Mouse (Mus musculus): ENCODE measurements around the gene Baiap2l1. TPM values are rescaled to one million over a fixed set of nuclear protein-coding genes. Genes with fewer than 3 reads are reported as not detected.
A peak's percentile ranks its signal among the peaks of the same experiment; 100 is the strongest.

Gene Baiap2l1
- polyA plus RNA-seq, 2 experiments: 7.4 to 9.2 TPM

- Histone ChIP-seq H3K27me3 (ENCODE audit: control insufficient read depth, insufficient read depth, low read length) (no peaks in the 10 kb centered on the region), H3K4me1 (ENCODE audit: control insufficient read depth, insufficient read depth, low read length) (no peaks in the 10 kb centered on the region), H3K4me2 (replicated peaks; ENCODE audit: low read depth, low read length, severe bottlenecking) (no peak overlapping the region), H3K36me3 (ENCODE audit: control insufficient read depth, insufficient read depth, low read length) (no peaks in the 10 kb centered on the region), H3K9me3 (ENCODE audit: control insufficient read depth, low read length) (no peaks in the 10 kb centered on the region), H3K27ac (replicated peaks; ENCODE audit: low read depth, low read length) (no peak overlapping the region), H3K4me3 (replicated peaks; ENCODE audit: low read length) (no peak overlapping the region), H3K9ac (ENCODE audit: low read depth, low read length, severe bottlenecking) (no peak overlapping the region)
- ATAC-seq (ENCODE audit: low FRiP score, low read depth) (no peak), DNase-seq (ENCODE audit: low spot score) (no peak)
- WGBS: 86% methylated on average over 7 of the region's 7 CpGs
- no peak for TF ChIP-seq POLR2A (IDR thresholded peaks at IDR 0.05; ENCODE audit: borderline replicate concordance, extremely low read depth, insufficient read depth, insufficient read length)
Measured at GRCm38 (mm10) chr5:144296090-144296604, 61.8 kb downstream of the Baiap2l1 start.

GRCm38 (mm10) chr5:144295357-144295756 lies 62.6 kb downstream of the Baiap2l1 start:
- Histone ChIP-seq H3K4me1 (ENCODE audit: control insufficient read depth, insufficient read depth, low read length) (no peaks in the 10 kb centered on the region), H3K4me3 (replicated peaks; ENCODE audit: low read length) (no peak overlapping the region), H3K36me3 (ENCODE audit: control insufficient read depth, insufficient read depth, low read length) (no peaks in the 10 kb centered on the region), H3K27me3 (ENCODE audit: control insufficient read depth, insufficient read depth, low read length) (no peaks in the 10 kb centered on the region), H3K9ac (ENCODE audit: low read depth, low read length, severe bottlenecking) (no peak overlapping the region), H3K9me3 (ENCODE audit: control insufficient read depth, low read length) (no peaks in the 10 kb centered on the region), H3K27ac (replicated peaks; ENCODE audit: low read depth, low read length) (no peak overlapping the region), H3K4me2 (replicated peaks; ENCODE audit: low read depth, low read length, severe bottlenecking) (no peak overlapping the region)
- 79% methylated on average over 1 of the region's 1 CpGs for WGBS
- ATAC-seq (ENCODE audit: low FRiP score, low read depth): no peak
- TF ChIP-seq POLR2A (IDR thresholded peaks at IDR 0.05; ENCODE audit: borderline replicate concordance, extremely low read depth, insufficient read depth, insufficient read length): no peak
- DNase-seq (ENCODE audit: low spot score): no peak

GRCm38 (mm10) chr5:144294908-144295307 lies 63.0 kb downstream of the Baiap2l1 start:
- Histone ChIP-seq H3K4me2 (replicated peaks; ENCODE audit: low read depth, low read length, severe bottlenecking) (no peak overlapping the region), H3K27me3 (ENCODE audit: control insufficient read depth, insufficient read depth, low read length) (no peaks in the 10 kb centered on the region), H3K4me1 (ENCODE audit: control insufficient read depth, insufficient read depth, low read length) (no peaks in the 10 kb centered on the region), H3K9ac (ENCODE audit: low read depth, low read length, severe bottlenecking) (no peak overlapping the region), H3K4me3 (replicated peaks; ENCODE audit: low read length) (no peak overlapping the region), H3K27ac (replicated peaks; ENCODE audit: low read depth, low read length) (no peak overlapping the region), H3K9me3 (ENCODE audit: control insufficient read depth, low read length) (no peaks in the 10 kb centered on the region), H3K36me3 (ENCODE audit: control insufficient read depth, insufficient read depth, low read length) (no peaks in the 10 kb centered on the region)
- ATAC-seq (ENCODE audit: low FRiP score, low read depth) (0 out of 2 replicates have a peak, but pooled peaks have one; percentile 30), DNase-seq (ENCODE audit: low spot score) (no peak)
- no peak for TF ChIP-seq POLR2A (IDR thresholded peaks at IDR 0.05; ENCODE audit: borderline replicate concordance, extremely low read depth, insufficient read depth, insufficient read length)
- 65% methylated on average over 7 of the region's 7 CpGs for whole genome bisulfite sequencing

GRCm38 (mm10) chr5:144289769-144290440 lies 68.0 kb downstream of the Baiap2l1 start:
- TF ChIP-seq POLR2A (IDR thresholded peaks at IDR 0.05; ENCODE audit: borderline replicate concordance, extremely low read depth, insufficient read depth, insufficient read length): no peak
- no peaks in the 10 kb centered on the region for H3K27me3 ChIP-seq (ENCODE audit: control insufficient read depth, insufficient read depth, low read length)
- 84% methylated on average over 4 of the region's 4 CpGs for WGBS
- DNase-seq (ENCODE audit: low spot score) (no peak), ATAC-seq (ENCODE audit: low FRiP score, low read depth) (no peak)
- H3K9me3 ChIP-seq (ENCODE audit: control insufficient read depth, low read length): no peaks in the 10 kb centered on the region
- H3K27ac ChIP-seq (replicated peaks; ENCODE audit: low read depth, low read length): no peak overlapping the region
- no peak overlapping the region for H3K9ac ChIP-seq (ENCODE audit: low read depth, low read length, severe bottlenecking)
- H3K4me1 ChIP-seq (ENCODE audit: control insufficient read depth, insufficient read depth, low read length): no peaks in the 10 kb centered on the region
- H3K36me3 ChIP-seq (ENCODE audit: control insufficient read depth, insufficient read depth, low read length): no peaks in the 10 kb centered on the region
- H3K4me3 ChIP-seq (replicated peaks; ENCODE audit: low read length): no peak overlapping the region
- no peak overlapping the region for H3K4me2 ChIP-seq (replicated peaks; ENCODE audit: low read depth, low read length, severe bottlenecking)

- TF ChIP-seq POLR2A (IDR thresholded peaks at IDR 0.05; ENCODE audit: borderline replicate concordance, extremely low read depth, insufficient read depth, insufficient read length): no peak
- H3K4me3 ChIP-seq (replicated peaks; ENCODE audit: low read length): no peak overlapping the region
- H3K9ac ChIP-seq (ENCODE audit: low read depth, low read length, severe bottlenecking): no peak overlapping the region
- H3K4me2 ChIP-seq (replicated peaks; ENCODE audit: low read depth, low read length, severe bottlenecking): no peak overlapping the region
- no peaks in the 10 kb centered on the region for H3K36me3 ChIP-seq (ENCODE audit: control insufficient read depth, insufficient read depth, low read length)
- WGBS: 89% methylated on average over 9 of the region's 9 CpGs
- ATAC-seq (ENCODE audit: low FRiP score, low read depth) (no peak), DNase-seq (ENCODE audit: low spot score) (no peak)
- H3K27me3 ChIP-seq (ENCODE audit: control insufficient read depth, insufficient read depth, low read length): no peaks in the 10 kb centered on the region
- H3K4me1 ChIP-seq (ENCODE audit: control insufficient read depth, insufficient read depth, low read length): no peaks in the 10 kb centered on the region
- H3K27ac ChIP-seq (replicated peaks; ENCODE audit: low read depth, low read length): no peak overlapping the region
- no peaks in the 10 kb centered on the region for H3K9me3 ChIP-seq (ENCODE audit: control insufficient read depth, low read length)
Measured at GRCm38 (mm10) chr5:144288391-144288790, 69.5 kb downstream of the Baiap2l1 start.

Measured in limb, embryonic 14.5 days (tissue).